Mouse (Mus musculus): ENCODE results near the gene Lingo1. TPM values are rescaled to one million over a fixed set of nuclear protein-coding genes. Genes with fewer than 3 reads are reported as not detected.

Lingo1 gene
- total RNA-seq, 2 experiments from 2014 or later = 486 to 559 TPM

DNA sequence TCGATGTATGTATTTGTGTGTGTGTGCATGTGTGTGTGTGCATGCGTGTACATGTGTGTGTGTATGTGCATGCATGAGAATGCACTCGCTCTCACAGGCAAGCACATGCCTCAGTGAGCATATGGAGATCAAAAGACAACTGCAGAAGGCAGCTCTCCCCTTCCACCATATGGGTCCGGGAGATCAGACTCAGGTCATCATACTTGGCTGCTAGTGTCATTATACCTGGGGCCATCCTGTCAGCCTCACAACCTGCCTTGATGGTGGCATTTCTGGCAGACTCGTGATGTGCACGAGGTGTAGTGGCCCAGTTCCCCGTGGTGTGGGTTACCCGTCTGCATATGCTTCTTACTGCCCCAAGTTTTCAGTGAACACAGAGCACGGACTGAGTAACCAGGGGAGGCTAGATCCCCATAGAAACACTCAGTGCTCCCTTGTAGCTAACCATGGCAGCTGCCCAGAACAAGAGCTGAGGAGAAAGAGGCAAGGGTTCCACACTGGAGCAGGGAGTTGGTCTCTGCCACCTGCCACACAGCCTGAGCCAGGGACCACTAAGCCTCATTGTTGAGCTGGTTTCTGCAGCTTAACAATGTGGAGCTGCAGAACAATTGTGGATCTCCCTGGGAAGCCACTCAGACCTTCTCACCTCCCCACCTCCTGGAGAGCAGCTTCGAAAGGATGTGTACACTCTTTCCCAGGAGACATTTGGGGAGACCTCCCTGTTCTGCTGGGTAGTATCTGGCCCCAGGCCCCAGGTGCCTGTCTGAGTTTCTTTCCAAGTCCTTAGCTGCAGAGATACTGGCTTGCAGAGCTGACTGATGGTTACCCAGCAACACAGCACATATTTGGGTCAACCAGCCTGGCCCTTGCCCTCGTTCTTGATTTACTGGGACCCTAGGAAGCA, 212.9 kb downstream of the Lingo1 start:
- intact Hi-C loops (cut with DNase I) = no loop called here

GRCm38 (mm10) chr9:56582628-56583027, 213.6 kb downstream of the Lingo1 start:
- intact Hi-C loops (cut with DNase I) = no loop called here

More for the DNA sequence above, 212.9 kb downstream of the Lingo1 start:
- no peak for DNase-seq (ENCODE audit: low spot score in 2 of 2)

GRCm38 (mm10) chr9:56581700-56582099, 214.6 kb downstream of the Lingo1 start:
- peak in 1 of 2 experiments; percentile 9 for DNase-seq (ENCODE audit: low spot score in 2 of 2)
- intact Hi-C loops (cut with DNase I) = no loop called here

More at GRCm38 (mm10) chr9:56582628-56583027, 213.6 kb downstream of the Lingo1 start:
- no peak for DNase-seq (ENCODE audit: low spot score in 2 of 2)

DNA sequence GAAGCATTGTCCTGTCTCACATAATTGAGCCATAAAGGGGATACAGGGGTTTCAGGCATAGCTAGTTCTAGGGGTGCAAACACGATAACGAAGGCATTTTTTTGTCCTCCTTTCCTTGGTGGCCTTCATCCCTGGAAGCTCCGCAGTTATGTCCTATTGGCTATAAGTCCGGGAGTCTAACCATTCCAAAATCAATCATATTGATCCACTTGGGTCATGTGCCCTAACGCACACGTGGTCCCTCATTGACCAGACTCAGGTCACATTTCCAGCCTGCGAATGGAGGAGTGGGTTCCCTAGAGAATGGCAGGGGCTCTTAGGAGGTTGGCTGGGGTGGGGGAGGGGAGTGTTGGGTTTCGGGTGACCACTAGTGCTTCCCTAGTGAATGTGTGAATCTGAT, 215.3 kb downstream of the Lingo1 start:
- DNase-seq (ENCODE audit: low spot score in 2 of 2) = no peak
- intact Hi-C loops (cut with DNase I) = no loop called here

GRCm38 (mm10) chr9:56580101-56580500, 216.2 kb downstream of the Lingo1 start:
- intact Hi-C loops (cut with DNase I) = no loop called here
- DNase-seq (ENCODE audit: low spot score in 2 of 2) = no peak

- DNase-seq (ENCODE audit: low spot score in 2 of 2) = no peak
- intact Hi-C loops (cut with DNase I) = no loop called here
These were observed 218.9 kb downstream of the Lingo1 start for GRCm38 (mm10) chr9:56577405-56577804.

DNA sequence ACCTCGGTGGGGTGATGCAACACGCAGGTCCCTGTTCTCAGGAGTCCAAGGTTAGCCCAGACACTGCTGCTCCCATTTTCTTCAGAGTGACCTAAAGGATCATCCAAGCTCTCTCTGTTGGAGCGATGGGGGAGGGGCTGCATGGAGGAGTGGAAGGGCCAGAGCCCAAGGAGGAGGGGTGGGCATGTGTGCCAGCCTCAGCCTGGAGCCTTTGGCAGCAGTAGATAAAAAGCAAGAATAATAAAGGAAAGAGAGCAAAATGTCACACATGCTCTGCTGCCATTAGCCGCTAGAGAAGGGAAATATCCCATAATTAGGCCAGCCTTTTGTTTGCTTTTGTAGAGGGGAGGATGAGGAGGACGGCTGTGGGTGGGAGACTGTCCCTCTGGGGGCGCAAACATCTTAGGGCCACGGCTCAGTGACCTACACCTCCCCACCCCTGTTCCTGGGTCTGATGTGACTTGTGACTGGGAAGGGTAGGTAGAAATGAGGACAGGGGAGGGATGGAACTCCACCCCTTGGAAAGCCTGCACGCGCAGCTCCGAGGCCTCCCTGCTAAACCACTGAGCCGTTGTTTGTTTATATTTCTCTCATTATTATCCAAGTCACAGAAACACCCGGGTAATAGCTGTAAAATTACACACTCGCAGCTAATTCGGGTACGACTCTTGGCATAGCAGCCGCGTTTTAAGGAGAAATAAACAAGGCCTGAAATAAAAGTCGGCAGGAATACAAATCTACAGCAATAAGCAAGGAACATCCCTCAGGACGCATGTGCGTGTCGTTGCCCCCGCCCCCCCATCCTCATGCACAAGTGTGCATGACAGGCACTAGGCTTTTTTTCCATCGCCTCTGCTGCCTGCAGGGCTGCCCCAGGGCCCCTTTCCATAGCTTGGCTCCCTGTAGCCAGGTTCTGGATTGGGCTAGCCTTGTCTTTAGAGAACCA, 223.5 kb downstream of the Lingo1 start:
- peak in 1 of 2 experiments; percentile 31 for DNase-seq (ENCODE audit: low spot score in 2 of 2)
- intact Hi-C loops (cut with DNase I) = no loop called here

Other genes with a start within 250 kb of the Lingo1 start
- not detected for gene Odf3l1, start 68.2 kb upstream of the Lingo1 start, total RNA-seq (2021)
- gene Cspg4, start 68.6 kb upstream of the Lingo1 start, total RNA-seq (2021) = 10 to 100 TPM; 17.2 to 18.5 TPM
- 1 to 10 TPM; 6.7 to 7.6 TPM for gene Snx33, start 131.9 kb upstream of the Lingo1 start, total RNA-seq (2021)
- gene Imp3, start 141.0 kb upstream of the Lingo1 start, total RNA-seq (2021) = 10 to 100 TPM; 47.5 to 59.8 TPM
- 10 to 100 TPM; 17.6 to 17.7 TPM for gene Snupn, start 154.4 kb upstream of the Lingo1 start, total RNA-seq (2021)
- gene Ptpn9, start 198.5 kb upstream of the Lingo1 start, total RNA-seq (2021) = 10 to 100 TPM; 26.7 to 29.0 TPM

Measured in left cerebral cortex, postnatal 25 days (tissue).